Mouse (Mus musculus) thymus, adult 2 months (tissue): ENCODE data around the gene Tnxb.

Source experiments
- CTCF ChIP-seq: fragments of 200-500 bp; IDR thresholded peaks from 2 replicates; pipeline ENCODE4 v1.5.1; 2012; ENCODE audit warnings: mild to moderate bottlenecking, control low read depth, low read length, moderate library complexity, borderline replicate concordance; ENCODE audit not compliant: control insufficient read depth, poor library complexity, insufficient read depth; ENCODE audit errors: extremely low read depth
- POLR2A ChIP-seq: fragments of 200-500 bp; IDR thresholded peaks from 2 replicates; pipeline ENCODE4 v1.6.1; 2012; ENCODE audit warnings: mild to moderate bottlenecking, low read length, control low read depth, moderate library complexity; ENCODE audit not compliant: control insufficient read depth, poor library complexity, insufficient read depth; ENCODE audit errors: extremely low read depth

GRCm38 (mm10) chr17:34700671-34701071, 30.3 kb downstream of the Tnxb start:
- TF ChIP-seq CTCF (no peak), POLR2A (no peak)
